Mouse (Mus musculus) kidney, embryonic 15.5 days (tissue): Measurements from ENCODE around the gene Atxn7. TPM values are rescaled to one million over a fixed set of nuclear protein-coding genes. Genes with fewer than 3 reads are reported as not detected.
"Not testable (repeated sequence)": the region's sequence is repeated elsewhere in the genome, so short reads cannot be mapped to it uniquely, and the experiment has no call there.

Experiments
- ATAC-seq: fragments of 200-750 bp; cut with Nextera tagmentation; replicated peaks from 2 replicates; pipeline ENCODE4 v1.8.0; 2017; ENCODE audit warnings: moderate TSS enrichment; ENCODE audit not compliant: low FRiP score
- H3K27ac ChIP-seq: fragments of 300-500 bp; sonication (generic); 2 replicates; pipeline ENCODE4 v1.5.1; 2015; ENCODE audit warnings: mild to moderate bottlenecking, inconsistent platforms
- H3K27me3 ChIP-seq: fragments of 300-500 bp; sonication (generic); 2 replicates; pipeline ENCODE4 v1.6.1; 2015; ENCODE audit warnings: inconsistent platforms
- H3K36me3 ChIP-seq: fragments of 300-500 bp; sonication (generic); 2 replicates; pipeline ENCODE4 v1.6.1; 2015; ENCODE audit warnings: inconsistent platforms
- H3K4me1 ChIP-seq: fragments of 300-500 bp; sonication (generic); 2 replicates; pipeline ENCODE4 v1.6.1; 2015; ENCODE audit warnings: inconsistent platforms
- H3K4me2 ChIP-seq: fragments of 300-500 bp; sonication (generic); 2 replicates; pipeline ENCODE4 v1.6.1; 2015; ENCODE audit warnings: moderate library complexity, mild to moderate bottlenecking, inconsistent platforms
- H3K4me3 ChIP-seq: fragments of 300-500 bp; sonication (generic); replicated peaks from 2 replicates; pipeline ENCODE4 v1.5.1; 2015; ENCODE audit warnings: mild to moderate bottlenecking, inconsistent platforms
- H3K9ac ChIP-seq: fragments of 300-500 bp; sonication (generic); 2 replicates; pipeline ENCODE4 v1.6.1; 2015; ENCODE audit warnings: mild to moderate bottlenecking, inconsistent platforms
- H3K9me3 ChIP-seq: fragments of 300-500 bp; sonication (generic); replicated peaks from 2 replicates; pipeline ENCODE4 v1.6.1; 2016; ENCODE audit warnings: inconsistent platforms
- WGBS: fragments of 180-500 bp; shearing (Covaris S2); methylation state at CpG from one replicate; pipeline ENCODE4 v1.1.7; 2015; ENCODE audit warnings: mixed read lengths; 5-methylcytosine and 5-hydroxymethylcytosine counted together
- polyA plus RNA-seq: library from polyadenylated mRNA; unstranded; fragments of >200 nt; fragmentation: Nextera tagmentation; extraction: Ambion mirVana; gene quantifications from 2 replicates; pipeline ENCODE4 v1.2.1, GENCODE M21; 2015

The Atxn7 gene
- polyA plus RNA-seq, 1 experiment from 2014 or later = 3.9 TPM

- WGBS = 60% methylated on average over 2 of the region's 2 CpGs
- H3K4me3 ChIP-seq = no peak overlapping the region
- H3K9me3 ChIP-seq = no peaks in the 10 kb centered on the region
- peaks cover 12% of the 10 kb centered on the region; the same call in 1 of the 2 replicates for H3K36me3 ChIP-seq
- no peak overlapping the region for H3K9ac ChIP-seq
- H3K27me3 ChIP-seq = no peaks in the 10 kb centered on the region
- no peak overlapping the region for H3K4me2 ChIP-seq
- ATAC-seq = no peak
- no peaks in the 10 kb centered on the region for H3K4me1 ChIP-seq
- no peak overlapping the region for H3K27ac ChIP-seq
These were observed 75.1 kb downstream of the Atxn7 start for GRCm38 (mm10) chr14:14036352-14036751.

- H3K27ac ChIP-seq = no peak overlapping the region
- H3K4me1 ChIP-seq = no peaks in the 10 kb centered on the region
- 77% methylated on average over 2 of the region's 2 CpGs for WGBS
- no peak for ATAC-seq
- no peaks in the 10 kb centered on the region for H3K27me3 ChIP-seq
- H3K9ac ChIP-seq = no peak overlapping the region
- peaks cover 9% of the 10 kb centered on the region; the same call in 1 of the 2 replicates for H3K36me3 ChIP-seq
- H3K4me3 ChIP-seq = no peak overlapping the region
- no peaks in the 10 kb centered on the region for H3K9me3 ChIP-seq
- no peak overlapping the region for H3K4me2 ChIP-seq
These were observed 77.0 kb downstream of the Atxn7 start for GRCm38 (mm10) chr14:14038233-14038632.

- Histone ChIP-seq H3K4me3 (no peak overlapping the region), H3K27me3 (no peaks in the 10 kb centered on the region), H3K4me1 (no peaks in the 10 kb centered on the region), H3K9me3 (no peaks in the 10 kb centered on the region; the same call in 1 of the 2 replicates), H3K36me3 (peaks cover 19% of the 10 kb centered on the region), H3K4me2 (no peak overlapping the region), H3K27ac (no peak overlapping the region), H3K9ac (no peak overlapping the region)
- 69% methylated on average over 4 of the region's 4 CpGs for WGBS
- no peak for ATAC-seq
These were observed 81.1 kb downstream of the Atxn7 start for GRCm38 (mm10) chr14:14042336-14042735.

DNA sequence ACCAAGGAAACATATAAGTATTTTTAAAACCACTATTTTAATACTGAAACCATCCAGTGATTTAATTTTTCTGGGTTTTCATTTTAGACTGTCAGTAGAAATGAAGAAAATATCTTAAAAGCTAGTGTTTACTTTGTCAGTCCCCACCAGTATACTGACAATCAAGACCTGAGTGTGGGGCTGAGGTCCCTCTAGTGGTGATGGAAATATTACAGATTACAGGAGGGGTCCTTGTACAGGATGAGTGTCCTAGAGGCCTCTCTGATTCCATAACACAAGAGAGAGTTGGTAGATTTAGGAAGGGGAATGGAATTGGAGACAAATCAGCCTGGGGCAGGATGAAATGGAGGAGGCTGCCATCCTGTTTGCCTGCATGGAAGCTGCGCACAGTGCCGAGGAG, 93.1 kb downstream of the Atxn7 start:
- WGBS = 100% methylated on average over 2 of the region's 2 CpGs
- Histone ChIP-seq H3K36me3 (peaks cover 63% of the 10 kb centered on the region), H3K9ac (no peak overlapping the region), H3K27ac (no peak overlapping the region), H3K4me1 (no peaks in the 10 kb centered on the region), H3K4me2 (no peak overlapping the region), H3K4me3 (no peak overlapping the region), H3K27me3 (no peaks in the 10 kb centered on the region), H3K9me3 (no peaks in the 10 kb centered on the region)
- peak; percentile 60; the same call in 1 of the 2 replicates for ATAC-seq

DNA sequence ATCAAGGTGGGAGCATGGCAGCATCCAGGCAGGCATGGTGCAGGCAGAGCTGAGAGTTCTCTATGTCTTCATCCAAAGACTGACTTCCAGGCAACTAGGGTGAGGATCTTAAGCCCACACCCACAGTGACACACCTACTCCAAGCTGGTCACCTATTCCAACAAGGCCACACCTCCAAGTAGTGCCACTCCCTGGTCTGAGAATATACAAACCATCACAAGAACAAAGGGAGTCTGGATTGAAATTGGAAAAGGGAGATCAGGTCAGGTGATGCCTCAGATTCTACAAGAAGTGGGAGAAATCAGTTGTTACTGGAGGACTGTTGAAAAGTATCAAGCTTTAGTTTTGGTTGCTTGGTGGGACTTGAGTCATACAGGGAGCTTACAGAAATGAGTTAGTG, 98.4 kb downstream of the Atxn7 start:
- ATAC-seq, H3K9ac ChIP-seq: not testable (repeated sequence)

DNA sequence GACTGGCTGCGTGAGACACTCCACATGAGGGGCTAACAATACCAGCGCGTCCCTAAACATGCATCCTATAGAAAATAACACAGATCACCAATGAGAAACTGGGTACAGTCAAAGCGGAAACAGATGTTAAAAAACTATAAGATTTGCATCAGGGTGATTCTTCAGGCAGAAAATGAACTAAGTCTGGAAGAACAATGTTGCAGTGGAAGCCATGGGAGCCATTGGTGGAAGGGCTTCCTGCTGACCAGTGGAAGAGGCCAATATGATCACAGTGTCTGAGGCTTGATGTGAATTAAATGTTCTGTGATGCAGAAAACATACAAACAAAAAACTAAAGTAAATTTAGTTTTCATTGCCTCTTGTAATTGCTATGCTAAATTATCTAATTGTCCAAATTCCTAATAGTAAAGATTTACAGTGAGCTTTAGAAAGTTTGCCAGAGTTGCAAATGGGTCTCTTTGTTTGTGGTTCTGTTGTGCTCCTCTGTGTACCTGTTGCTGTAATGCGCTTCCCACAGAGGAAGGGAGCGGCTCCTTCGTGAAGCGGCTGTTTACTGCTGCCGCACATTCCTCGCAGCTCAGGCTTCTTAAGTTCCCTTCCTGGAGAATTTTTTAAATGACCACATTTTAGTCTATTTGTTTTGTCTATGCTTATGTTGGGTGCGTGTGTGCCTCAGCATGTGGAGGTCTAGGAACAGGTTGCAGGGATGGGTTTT, 101.4 kb downstream of the Atxn7 start:
- Histone ChIP-seq H3K27me3 (no peaks in the 10 kb centered on the region), H3K4me2 (no peak overlapping the region), H3K4me3 (no peak overlapping the region), H3K9ac (no peak overlapping the region), H3K27ac (no peak overlapping the region), H3K36me3 (peaks cover 8% of the 10 kb centered on the region), H3K4me1 (peaks cover 10% of the 10 kb centered on the region), H3K9me3 (no peaks in the 10 kb centered on the region)
- WGBS = 82% methylated on average over 11 of the region's 11 CpGs
- ATAC-seq = no peak

More for the DNA sequence above, 98.4 kb downstream of the Atxn7 start:
- H3K4me3 ChIP-seq, H3K9me3 ChIP-seq, H3K4me2 ChIP-seq, H3K27me3 ChIP-seq, H3K27ac ChIP-seq, H3K4me1 ChIP-seq: not testable (repeated sequence)
- peaks cover 34% of the 10 kb centered on the region for H3K36me3 ChIP-seq

DNA sequence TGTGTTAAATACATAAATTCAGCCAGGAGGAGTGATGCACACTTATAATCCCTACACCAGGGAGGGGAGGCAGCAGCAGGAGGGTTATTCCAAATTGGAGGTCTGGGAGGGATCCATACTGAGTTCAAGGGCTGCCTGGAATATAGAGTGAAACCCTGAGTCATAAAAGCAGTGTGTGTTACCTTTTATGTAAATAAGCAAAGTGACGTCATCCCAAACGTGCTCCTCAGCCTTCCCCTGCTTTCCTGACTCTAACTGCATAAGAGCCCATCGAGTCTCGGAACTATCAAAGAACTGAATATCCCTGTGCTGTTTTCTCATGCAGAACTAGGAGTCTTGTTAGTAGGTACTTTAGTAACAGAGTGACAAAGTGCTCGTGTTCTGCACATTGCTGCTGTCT, 102.1 kb downstream of the Atxn7 start:
- 64% methylated on average over 5 of the region's 5 CpGs for WGBS
- Histone ChIP-seq H3K9ac (no peak overlapping the region), H3K27me3 (no peaks in the 10 kb centered on the region), H3K36me3 (peaks cover 5% of the 10 kb centered on the region), H3K27ac (no peak overlapping the region), H3K9me3 (no peaks in the 10 kb centered on the region), H3K4me1 (peaks cover 15% of the 10 kb centered on the region), H3K4me3 (no peak overlapping the region), H3K4me2 (no peak overlapping the region)
- no peak for ATAC-seq

DNA sequence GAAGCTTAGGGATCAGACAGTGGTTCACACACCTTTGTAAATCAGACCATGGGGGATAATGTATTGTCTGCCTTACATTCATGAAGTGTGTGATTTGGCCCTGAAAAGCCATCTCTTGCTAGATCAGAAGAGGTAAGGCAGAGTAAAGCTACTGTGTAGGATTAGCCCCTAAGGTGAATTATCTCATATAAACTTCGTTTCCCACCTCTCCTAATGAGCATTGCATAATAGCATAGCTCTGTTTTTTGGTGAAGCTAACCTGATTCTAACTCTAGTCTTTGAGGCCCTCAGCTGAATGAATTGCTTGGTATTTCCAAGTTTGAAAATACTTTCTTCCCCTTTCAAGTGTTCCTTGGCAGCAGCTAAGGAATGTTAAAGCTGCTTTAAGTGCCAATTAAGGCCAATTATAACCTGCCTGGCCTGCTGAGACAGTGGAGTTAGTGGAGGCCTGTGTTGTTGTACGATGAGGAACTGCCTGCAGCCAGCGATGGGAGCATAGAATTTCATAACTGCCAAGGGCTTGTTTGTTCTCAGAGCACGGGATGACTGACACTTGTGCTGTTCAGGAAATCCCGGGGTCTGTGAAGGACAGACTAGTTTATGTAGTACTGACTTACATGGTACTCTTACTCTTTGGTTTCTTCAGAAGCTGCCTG, 103.4 kb downstream of the Atxn7 start:
- Histone ChIP-seq H3K4me3 (no peak overlapping the region), H3K4me2 (no peak overlapping the region), H3K4me1 (peaks cover 15% of the 10 kb centered on the region), H3K36me3 (no peaks in the 10 kb centered on the region), H3K9me3 (no peaks in the 10 kb centered on the region), H3K27ac (no peak overlapping the region), H3K9ac (no peak overlapping the region), H3K27me3 (no peaks in the 10 kb centered on the region)
- 40% methylated on average over 5 of the region's 5 CpGs for WGBS
- no peak for ATAC-seq

DNA sequence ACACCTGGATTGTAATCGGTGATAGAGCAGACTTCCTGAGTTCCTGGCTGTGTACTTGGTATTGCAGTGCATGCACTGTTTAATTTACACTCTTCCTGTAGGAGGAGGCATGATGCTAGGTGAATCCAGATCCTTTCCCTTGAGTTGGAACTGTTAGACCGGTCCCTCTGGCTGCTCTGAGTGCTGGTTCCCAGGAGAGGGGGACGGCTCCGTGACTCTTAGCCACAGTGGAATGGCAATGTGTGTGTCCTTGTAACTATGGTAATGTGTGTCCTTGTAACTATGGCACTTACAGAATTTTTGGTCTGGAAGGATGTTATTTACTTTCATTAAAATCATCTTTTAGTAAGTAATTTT, 103.9 kb downstream of the Atxn7 start:
- no peaks in the 10 kb centered on the region for H3K9me3 ChIP-seq
- H3K36me3 ChIP-seq = no peaks in the 10 kb centered on the region
- no peak overlapping the region for H3K4me3 ChIP-seq
- WGBS = 63% methylated on average over 4 of the region's 4 CpGs
- H3K4me2 ChIP-seq = no peak overlapping the region
- H3K27me3 ChIP-seq = no peaks in the 10 kb centered on the region
- H3K9ac ChIP-seq = no peak overlapping the region
- no peak for ATAC-seq
- H3K4me1 ChIP-seq = peaks cover 15% of the 10 kb centered on the region
- no peak overlapping the region for H3K27ac ChIP-seq

DNA sequence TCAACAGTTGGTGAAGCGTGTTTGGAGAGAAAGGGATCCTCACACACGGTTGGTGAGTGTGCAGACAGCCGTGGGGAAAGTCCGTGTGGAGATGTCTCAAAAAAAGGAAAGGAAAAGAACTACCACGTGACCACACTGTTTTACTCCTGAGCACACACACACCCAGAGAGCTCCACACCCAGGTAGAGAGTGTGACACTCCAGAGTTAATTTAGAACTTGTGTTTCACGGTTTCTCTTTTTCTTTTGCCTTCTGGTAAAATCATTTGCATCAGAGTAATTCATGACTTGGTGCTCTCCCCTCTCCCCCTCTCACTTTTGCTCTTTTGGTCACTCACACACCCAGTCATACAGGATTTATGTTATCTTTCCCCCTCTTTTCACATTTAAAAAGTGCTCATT, 105.0 kb downstream of the Atxn7 start:
- no peak for ATAC-seq
- 70% methylated on average over 6 of the region's 6 CpGs for WGBS
- H3K27ac ChIP-seq = no peak overlapping the region
- H3K4me2 ChIP-seq = no peak overlapping the region
- H3K4me1 ChIP-seq = peaks cover 19% of the 10 kb centered on the region
- no peaks in the 10 kb centered on the region for H3K9me3 ChIP-seq
- no peak overlapping the region for H3K9ac ChIP-seq
- H3K27me3 ChIP-seq = no peaks in the 10 kb centered on the region
- no peak overlapping the region for H3K4me3 ChIP-seq
- H3K36me3 ChIP-seq = no peaks in the 10 kb centered on the region

DNA sequence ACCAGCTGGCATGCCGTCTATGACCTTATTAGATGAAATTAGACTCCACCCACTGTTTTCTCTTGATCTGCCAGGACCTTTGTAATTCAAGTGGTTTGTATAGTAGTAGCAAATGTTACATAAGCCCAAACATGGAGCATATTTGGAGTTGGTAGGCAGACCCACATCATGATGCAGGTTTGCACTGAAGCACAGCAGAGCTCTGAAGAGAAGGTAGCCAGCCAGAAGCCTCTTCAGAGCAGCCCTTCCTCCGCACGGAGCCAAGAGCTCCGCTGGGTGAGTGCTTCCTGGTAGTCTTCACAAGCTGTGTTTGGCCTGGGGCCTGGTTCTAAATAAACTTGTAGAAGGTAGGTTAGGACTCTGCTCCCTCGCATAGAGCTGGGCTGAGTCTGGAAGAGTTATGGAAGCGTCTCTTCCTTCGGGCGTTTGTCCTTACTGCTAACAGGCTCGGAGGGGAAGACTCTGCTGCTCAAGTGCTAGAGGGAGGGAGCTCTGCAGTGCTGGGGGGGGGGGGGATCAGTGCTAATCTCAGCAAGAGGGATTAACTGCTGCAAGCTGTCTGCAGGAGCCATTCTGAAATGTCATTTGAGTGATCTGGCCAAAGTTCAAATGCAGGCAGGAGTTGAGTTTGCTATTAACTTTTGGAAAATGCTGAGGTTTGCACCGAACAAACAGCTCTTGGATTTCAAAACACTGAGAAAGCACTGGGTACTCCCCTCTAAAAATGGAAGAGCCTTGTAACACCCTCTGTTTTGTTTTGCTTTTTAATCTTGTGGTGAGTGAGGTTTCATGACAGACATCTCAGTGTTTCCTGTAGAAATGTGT, 106.6 kb downstream of the Atxn7 start:
- Histone ChIP-seq H3K27me3 (no peaks in the 10 kb centered on the region), H3K9ac (no peak overlapping the region), H3K27ac (peak overlapping the region; percentile 86), H3K4me2 (peak overlapping the region; percentile 30), H3K4me3 (no peak overlapping the region), H3K4me1 (peaks cover 25% of the 10 kb centered on the region), H3K36me3 (no peaks in the 10 kb centered on the region), H3K9me3 (no peaks in the 10 kb centered on the region)
- ATAC-seq = peak; percentile 79
- 20% methylated on average over 10 of the region's 10 CpGs for WGBS

GRCm38 (mm10) chr14:14068553-14068952, 107.3 kb downstream of the Atxn7 start:
- Histone ChIP-seq H3K9ac (no peak overlapping the region), H3K9me3 (no peaks in the 10 kb centered on the region), H3K4me2 (no peak overlapping the region), H3K27me3 (no peaks in the 10 kb centered on the region), H3K4me1 (peaks cover 25% of the 10 kb centered on the region), H3K4me3 (no peak overlapping the region), H3K27ac (peak overlapping the region; percentile 86), H3K36me3 (no peaks in the 10 kb centered on the region)
- no peak for ATAC-seq
- WGBS = 64% methylated on average over 3 of the region's 3 CpGs
